Mouse (Mus musculus) layer of hippocampus, adult 8-10 months (tissue): ENCODE results near the gene Ptges2. TPM values are rescaled to one million over a fixed set of nuclear protein-coding genes. Genes with fewer than 3 reads are reported as not detected.

ENCODE experiments used
- DNase-seq, 2 experiments: peaks; one replicate each; pipeline ENCODE4 v3.0.0; 2022; ENCODE audit warnings: low spot score in 2 of 2
- total RNA-seq, 4 experiments: library from RNA; stranded (reverse); gene quantifications; 2 replicates each; pipeline ENCODE4 v1.2.4; 2022

Ptges2 gene
- total RNA-seq, 4 experiments from 2014 or later: 36.5 to 40.0 (median 38.2) TPM

DNA sequence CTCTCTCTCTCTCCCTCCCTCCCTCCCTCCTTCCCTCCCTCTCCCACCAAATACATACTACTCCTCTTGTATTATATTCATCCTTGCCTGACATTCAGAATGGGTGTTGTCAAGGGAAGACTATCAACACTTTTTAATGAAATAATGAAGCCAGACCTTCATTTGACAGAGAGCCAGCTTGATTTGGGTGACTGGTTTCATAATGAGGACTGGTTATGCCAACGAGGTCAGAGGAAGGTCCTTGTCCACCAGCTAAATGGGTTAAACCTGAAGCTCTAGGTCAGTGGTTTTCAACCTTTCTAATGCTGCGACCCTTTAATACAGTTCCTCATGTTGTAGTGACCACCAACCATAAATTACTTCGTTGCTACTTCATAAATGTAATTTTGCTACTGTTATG is 43.0 kb downstream of the Ptges2 start:
- DNase-seq: no peak

DNA sequence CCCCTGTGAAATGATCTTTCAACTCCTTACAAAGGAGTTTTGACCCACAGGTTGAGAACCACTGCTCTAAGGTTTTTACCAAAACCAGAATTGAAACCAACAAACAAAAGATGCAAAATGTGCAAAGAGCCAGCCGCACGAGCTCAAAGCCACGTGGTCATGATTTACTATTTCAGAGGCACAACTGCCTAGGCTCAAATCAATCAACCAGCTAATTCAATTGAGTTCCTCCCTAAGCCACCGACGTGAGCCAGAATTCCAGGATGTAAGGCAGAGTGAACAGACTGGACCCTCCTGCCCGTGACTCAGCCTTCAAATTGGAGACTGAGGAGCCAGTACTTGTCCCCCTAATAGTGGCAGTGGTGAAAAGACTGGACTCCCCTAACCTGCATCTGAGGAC is 43.5 kb downstream of the Ptges2 start:
- DNase-seq: no peak

DNA sequence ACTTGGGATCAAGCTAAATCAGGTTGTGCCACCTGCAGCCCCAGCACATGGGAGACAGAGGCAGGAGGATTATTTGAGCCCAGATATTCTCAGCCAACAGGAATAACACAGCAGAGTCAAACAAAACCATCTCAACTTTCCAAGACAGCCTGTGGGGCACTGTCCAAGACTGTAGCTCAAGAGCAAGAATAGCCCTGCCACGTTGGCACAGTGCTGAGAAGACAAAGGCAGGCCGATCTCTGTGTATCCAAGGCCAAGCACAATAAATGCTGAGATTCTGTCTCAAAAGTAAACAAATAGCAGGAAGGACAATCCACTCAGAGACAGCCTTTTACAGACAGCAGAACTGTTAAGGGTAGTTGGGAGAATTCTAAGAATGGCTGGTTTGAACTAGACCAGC is 44.5 kb downstream of the Ptges2 start:
- DNase-seq: no peak

DNA sequence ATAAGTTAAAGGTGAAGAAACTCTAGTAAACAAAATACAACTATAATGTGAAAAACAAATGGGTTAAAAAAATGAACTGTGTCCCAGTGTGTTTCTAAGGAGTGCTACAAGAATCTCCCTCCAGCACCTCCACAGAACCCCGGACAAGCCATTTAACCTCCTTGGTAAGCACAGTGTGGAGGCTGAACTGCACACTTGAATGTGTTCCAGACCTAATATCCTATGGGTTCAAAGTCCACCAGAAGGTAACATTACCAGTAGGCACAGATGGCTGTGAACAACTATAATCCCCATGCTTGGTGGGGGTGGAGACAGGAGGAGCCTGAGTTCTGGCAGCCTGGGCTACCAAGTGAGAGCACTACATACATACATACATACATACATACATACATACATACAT is 44.9 kb downstream of the Ptges2 start:
- DNase-seq: no peak

DNA sequence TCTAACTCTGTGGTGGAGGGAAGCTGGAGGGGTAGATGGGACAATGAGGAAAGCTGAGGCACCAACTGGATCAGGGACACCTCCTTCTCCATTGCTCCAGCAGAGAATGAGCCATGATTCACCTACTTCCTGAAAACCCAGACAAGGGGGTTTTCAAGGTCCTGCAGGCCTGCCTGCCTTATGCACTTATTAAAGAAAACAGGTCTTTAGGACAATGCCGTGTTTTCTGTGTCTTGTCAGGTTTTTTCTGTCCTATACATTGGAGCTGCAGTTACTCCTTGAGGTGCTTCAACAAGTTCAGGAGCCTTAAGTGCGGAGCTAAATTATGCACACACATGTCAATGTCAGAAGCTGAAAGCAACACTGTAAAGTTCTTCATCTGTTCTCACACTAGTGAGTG is 45.9 kb downstream of the Ptges2 start:
- no peak for DNase-seq

DNA sequence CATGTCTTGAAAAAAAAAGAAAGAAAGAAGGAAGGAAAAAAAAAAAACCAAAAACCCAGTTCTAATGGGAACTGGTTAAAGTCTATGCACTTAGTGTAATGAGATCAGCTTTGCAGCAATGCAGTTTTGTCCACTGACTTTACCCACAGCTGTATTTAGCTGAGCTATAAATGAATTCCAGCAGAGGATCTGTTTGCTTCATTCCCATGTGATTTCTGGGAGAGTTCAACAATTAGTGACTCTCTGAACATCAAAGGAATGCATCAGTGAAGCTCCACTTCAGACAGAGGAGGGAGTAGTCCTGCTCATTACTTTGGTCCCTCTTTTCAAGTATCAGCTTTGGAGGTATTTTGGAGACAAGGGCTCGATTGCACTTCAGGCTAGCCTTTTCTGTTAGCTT is 49.8 kb downstream of the Ptges2 start:
- DNase-seq: no peak

DNA sequence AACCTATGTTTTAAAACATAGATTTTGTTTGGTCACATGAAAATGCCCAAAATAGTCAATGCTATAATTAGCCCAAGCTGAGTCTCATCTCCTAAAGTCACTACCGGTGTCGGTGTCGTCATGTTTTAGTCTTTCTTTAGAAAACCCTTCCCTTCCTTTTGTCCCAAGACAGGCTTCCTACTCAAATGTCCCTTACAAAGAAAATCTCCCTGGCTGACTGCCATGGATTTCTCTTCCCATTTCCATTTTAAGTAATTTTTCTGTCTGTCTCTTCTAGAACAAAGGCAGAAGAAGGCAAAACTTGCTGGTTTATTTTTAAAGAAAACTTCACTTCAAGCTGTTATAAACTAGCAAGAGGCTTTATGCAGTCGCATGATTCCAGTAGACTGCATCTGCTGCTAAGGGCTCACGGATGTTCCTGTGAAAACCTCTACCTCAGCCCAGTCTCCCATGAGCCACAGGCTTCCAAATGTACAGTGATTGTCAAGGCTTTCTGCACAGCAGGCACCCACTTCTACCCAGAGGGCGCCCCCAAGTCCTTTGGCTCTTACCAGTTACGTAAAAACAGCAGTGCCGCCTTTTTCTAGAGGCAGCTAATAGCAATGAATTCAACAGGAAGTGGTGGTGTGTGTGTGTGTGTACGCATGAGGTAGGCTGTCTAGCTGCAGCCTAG is 51.7 kb downstream of the Ptges2 start:
- no peak for DNase-seq

DNA sequence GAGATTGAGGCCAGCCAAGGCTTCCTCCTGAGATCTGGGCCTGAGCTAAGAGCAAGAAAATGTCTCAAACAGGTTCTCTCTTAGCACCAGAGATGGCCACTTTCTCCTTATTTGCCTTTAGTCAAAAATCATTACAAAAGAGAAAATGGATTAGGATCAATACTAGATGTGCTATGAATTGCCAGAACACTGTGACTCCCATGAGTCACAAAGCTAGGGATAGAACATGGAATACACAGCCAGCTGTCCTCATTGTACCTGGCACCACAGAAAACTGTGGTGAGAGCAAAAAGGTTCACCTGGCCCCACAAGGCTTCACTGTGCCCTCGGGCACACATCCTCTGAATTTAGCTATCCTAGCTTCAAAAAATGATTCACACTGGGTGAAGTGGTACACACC is 52.8 kb downstream of the Ptges2 start:
- no peak for DNase-seq

DNA sequence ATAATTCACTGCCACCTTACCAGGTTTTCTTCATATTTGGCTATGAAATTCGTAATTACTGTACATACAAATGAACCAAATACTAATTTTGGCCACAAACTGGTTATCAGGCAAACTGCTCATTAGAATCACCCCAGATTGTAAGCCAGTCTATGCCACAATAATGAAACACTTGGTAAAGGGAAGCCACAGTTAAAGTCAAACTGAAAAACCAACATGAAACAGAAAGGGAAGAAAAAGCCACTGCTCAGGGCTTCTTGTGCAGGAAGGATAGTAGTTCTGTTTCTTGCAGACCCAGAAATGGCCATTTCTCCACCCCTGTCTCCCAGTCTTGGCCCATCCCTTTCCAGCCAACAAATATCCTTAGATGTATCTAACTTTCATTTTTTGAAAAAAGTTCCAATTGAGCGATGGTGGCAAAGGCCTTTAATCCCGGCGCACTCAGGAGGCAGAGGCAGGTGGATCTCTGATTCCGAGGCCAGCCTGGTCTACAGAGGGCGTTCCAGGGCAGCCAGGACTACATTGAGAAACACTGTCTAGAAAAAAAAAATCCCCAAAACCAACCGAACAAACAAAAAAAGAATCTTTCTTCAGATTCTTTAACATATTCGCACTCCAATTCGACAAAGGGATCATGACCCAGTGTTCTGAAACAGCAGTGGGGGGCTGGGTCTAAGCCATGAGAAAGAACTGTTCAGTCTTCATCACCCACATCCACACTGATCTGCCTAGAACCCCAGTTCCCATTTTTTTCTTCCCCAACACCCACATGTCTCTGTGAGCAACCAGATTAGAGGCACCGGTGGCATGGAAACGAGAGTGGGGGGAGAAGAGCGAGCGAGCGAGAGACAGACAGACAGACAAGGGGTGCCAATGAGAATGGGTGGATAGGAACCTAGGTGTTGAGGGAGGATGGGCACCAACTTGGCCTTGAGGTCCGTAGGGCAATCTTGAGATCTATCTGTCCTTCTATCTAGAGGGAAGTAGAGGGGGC is 54.4 kb downstream of the Ptges2 start, which contains the start of gene Naif1:
TSS of gene Naif1 (plus strand) at position 697 of the 994 bp plus-strand sequence.
- DNase-seq: peak in 1 of 2 experiments; percentile 54

DNA sequence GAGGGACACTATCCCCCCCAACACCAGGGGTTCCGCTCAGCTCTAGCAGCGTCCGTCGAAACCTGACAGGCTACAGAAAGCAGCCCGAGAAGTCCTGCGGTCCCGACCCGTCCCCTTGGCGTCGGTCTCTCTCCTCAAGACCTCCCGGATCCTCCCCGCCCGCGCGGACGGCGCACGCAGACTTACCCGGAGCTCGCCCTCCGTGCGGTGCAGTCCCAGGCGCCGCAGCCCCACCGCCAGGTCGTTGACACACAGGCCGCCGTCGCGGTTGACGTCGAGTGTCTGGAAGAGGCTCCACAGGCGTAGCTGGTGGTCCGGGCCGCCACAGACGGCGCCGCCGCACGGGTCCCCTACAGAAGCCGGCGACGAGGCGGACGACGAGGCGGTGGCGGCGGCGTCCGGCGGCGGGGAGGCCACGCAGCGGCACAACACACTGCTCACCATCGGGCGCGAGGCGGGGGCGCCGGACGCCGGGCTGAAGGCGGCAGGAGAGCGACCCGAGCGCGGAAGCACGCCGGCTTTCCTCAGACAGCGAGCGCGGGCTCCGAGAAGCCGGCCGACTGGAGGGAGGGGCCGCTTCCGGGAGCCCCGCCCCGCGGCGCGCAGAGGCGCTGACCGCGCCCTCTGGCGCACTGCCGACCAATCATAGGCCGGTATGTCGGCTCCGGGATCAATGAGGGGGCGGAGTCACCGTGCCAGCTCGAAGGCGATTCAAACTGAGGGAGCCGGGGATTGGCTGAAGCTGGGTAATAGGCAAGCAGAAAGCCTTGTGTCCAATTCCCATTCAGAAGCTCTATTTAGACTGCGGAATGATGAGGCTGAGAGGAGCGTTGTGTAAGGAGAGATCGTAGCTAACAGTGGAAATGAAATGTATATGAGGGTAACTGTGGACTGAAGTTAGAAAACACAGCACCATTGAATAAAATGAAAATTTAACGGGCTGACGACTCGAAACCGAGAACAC is 55.5 kb downstream of the Ptges2 start, which contains the start of gene Slc25a25:
TSS of gene Slc25a25 (minus strand) at position 565 of the 964 bp plus-strand sequence.
- peak; percentile 96 to 98 for DNase-seq

DNA sequence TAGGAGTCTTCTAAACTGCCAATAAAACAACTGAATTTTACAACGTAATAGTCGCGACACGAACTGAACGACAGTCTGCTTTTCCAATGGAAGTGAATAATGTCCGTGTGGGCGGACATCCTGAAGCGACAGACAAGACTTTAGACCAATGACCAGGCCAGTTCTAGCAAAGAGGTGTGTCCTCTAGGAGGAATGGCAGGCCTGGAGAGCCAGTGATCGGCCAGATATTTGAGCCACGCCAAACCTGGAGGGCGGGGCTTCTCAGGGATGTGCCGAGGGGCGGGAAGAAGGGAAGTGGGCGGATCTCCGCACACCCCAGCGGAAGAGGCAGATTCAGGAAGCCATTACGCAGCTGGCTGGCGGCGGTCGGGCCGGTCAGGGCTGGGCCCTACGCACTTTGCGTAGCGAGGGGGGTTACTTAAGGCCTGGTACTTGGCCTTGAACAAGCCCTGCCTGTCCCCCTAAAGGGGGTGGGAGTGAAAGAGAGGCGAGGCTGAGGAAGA is 56.2 kb downstream of the Ptges2 start:
- peak; percentile 99 for DNase-seq

DNA sequence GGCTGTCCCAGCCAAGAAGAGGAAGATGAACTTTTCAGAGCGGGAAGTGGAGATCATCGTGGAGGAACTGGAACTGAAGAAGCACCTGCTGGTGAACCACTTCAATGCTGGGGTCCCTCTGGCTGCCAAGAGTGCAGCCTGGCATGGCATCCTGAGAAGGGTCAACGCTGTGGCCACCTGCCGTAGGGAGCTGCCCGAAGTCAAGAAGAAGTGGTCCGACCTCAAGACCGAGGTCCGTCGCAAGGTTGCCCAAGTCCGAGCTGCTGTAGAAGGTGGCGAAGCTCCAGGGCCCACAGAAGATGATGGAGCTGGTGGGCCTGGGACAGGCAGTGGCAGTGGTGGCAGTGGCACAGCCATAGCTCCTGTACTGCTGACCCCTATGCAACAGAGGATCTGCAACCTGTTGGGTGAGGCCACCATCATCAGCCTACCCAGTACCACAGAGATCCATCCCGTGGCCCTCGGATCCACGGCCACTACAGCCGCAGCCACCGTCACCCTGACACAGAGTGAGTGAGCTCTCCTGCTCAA is 56.8 kb downstream of the Ptges2 start:
- DNase-seq: peak in 1 of 2 experiments; percentile 55

DNA sequence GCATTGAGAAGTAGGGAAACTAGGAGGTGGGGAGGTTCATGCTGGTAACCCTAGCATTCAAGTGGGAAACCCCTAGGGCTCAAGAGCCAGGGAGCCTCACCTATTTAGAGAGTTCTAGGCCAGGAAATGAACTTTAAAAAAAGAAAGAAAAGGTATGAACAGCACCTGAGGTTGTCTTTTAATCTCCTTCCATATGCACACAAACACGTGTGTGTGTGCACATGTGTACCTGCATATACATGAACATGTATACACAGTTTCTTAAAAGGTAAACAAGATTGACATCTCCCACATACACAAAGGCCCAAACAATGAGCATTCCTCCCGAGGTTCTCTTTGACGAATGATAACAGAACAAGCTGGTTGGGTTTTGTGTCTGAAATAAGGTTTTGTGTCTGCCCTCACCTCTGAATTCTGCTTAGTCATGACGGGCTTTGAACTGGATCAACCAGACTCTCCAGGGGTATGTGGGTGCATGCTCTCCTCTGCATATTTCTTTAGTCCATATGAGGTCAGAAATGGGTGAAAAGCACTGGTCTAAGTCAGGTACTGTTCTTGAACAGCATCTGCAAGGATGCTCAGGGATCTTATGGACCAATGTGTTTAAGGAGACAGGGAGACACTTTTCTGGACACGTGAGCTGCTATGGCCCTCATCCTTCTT is 58.1 kb downstream of the Ptges2 start:
- no peak for DNase-seq

DNA sequence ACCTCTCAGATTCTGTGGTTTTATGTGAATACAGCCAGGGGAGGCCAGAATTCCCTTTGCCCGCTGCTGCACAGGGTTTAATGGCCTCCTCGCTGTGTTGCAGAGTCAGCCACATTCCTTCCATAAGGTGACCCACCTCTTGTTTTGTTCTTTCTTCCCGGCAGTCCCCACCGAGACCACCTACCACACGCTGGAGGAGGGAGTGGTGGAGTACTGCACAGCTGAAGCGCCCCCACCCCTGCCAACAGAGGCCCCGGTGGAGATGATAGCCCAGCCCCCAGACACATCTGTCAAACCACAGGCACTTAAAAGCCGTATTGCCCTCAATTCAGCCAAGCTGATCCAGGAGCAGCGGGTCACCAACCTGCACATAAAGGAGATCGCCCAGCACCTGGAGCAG is 58.9 kb downstream of the Ptges2 start:
- DNase-seq: no peak

DNA sequence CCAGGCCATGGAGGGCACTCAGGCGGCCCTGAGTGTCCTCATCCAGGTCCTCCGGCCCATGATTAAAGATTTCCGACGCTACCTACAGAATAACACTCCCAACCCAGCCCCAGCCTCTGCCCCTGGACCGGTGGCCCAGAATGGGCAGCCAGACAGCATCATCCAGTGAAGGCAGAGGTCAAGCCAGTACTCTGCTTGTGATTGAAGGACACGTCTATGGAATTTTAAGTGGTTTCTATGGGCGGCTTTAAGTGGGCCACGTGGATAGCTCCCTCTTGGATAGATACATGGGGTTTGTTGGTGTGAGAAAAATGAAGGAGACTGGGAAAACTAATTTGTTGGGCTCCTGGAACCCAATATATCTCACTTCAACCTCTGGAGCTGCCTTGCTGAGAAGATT is 59.4 kb downstream of the Ptges2 start:
- no peak for DNase-seq

Other genes with a start within 250 kb of the Ptges2 start
- gene Prrc2b, start 244.8 kb upstream of the Ptges2 start, total RNA-seq: 100 to 1,000 TPM; 266 to 288 (median 278) TPM
- 10 to 100 TPM; 21.4 to 31.1 (median 26.2) TPM for gene Pomt1, start 159.3 kb upstream of the Ptges2 start, total RNA-seq
- 10 to 100 TPM; 48.6 to 60.0 (median 54.5) TPM for gene Uck1, start 135.7 kb upstream of the Ptges2 start, total RNA-seq
- 10 to 100 TPM; 88.0 to 97.6 (median 92.3) TPM for gene Golga2, start 108.5 kb upstream of the Ptges2 start, total RNA-seq
- 100 to 1,000 TPM; 192 to 208 (median 196) TPM for gene Swi5, start 107.8 kb upstream of the Ptges2 start, total RNA-seq
- gene Ciz1, start 43.6 kb upstream of the Ptges2 start, total RNA-seq: 100 to 1,000 TPM in 1 of 4 experiments, 10 to 100 TPM in 3; 82.9 to 103 (median 90.5) TPM
- 1,000 to 10,000 TPM; 1,146 to 1,253 (median 1,200) TPM for gene Dnm1, start 42.6 kb upstream of the Ptges2 start, total RNA-seq
- 100 to 1,000 TPM; 144 to 174 (median 164) TPM for gene 1110008P14Rik, start 14.0 kb upstream of the Ptges2 start, total RNA-seq
- gene Lcn2, start 7.6 kb upstream of the Ptges2 start, total RNA-seq: 1 to 10 TPM in 2 of 4 experiments, under 1 TPM in 1, not detected in 1; 0.35 to 2.8 (median 2.0) TPM
- 1 to 10 TPM; 3.2 to 4.7 (median 4.2) TPM for gene Naif1, start 54.6 kb downstream of the Ptges2 start, total RNA-seq
- gene Slc25a25, start 55.5 kb downstream of the Ptges2 start, total RNA-seq: 10 to 100 TPM; 55.0 to 60.7 (median 55.9) TPM
- gene Fam102a, start 139.4 kb downstream of the Ptges2 start, total RNA-seq: 10 to 100 TPM; 69.9 to 81.1 (median 75.7) TPM
- 10 to 100 TPM; 73.1 to 87.1 (median 74.8) TPM for gene Dpm2, start 175.0 kb downstream of the Ptges2 start, total RNA-seq
- gene Pip5kl1, start 178.9 kb downstream of the Ptges2 start, total RNA-seq: 1 to 10 TPM; 4.0 to 5.2 (median 4.5) TPM
- under 1 TPM; 0.23 to 0.74 (median 0.40) TPM for gene 9430097D07Rik, start 179.8 kb downstream of the Ptges2 start, total RNA-seq
- gene St6galnac4, start 191.2 kb downstream of the Ptges2 start, total RNA-seq: 10 to 100 TPM; 36.1 to 48.6 (median 40.3) TPM
- 100 to 1,000 TPM; 110 to 144 (median 116) TPM for gene St6galnac6, start 203.8 kb downstream of the Ptges2 start, total RNA-seq
- 100 to 1,000 TPM; 116 to 131 (median 119) TPM for gene Ak1, start 225.9 kb downstream of the Ptges2 start, total RNA-seq